ENCODE assay signal across 26 mouse cellular contexts in the genomic region with DNA sequence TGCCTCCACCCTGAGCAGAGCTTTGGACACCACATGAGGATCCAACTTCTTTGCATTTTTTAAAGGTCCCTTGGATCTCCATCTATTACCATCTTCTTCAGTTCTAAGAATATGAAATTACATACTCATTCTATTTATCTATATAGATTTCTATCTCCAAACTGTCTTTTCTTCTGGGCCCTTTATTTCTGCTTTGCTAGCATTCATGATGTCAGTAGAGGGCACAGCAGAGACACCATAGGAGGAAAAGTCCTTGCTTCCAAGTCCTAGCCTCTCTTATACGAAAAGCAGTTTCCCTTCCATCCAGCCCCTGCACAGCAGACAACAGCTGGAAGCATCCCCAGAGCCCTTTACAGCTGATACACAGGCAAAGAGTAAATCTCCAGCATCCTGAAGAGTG.
DNase-seq lines count a peak whose midpoint lies in the region; ATAC-seq and TF ChIP-seq lines count a peak whose summit lies in the region.
"Had no signal": no experiment of that assay in that cellular context is flagged by ENCODE, and none has a peak within 500 bp of the region (broad histone marks: within the 10 kb centered on the region; RNA-seq: fewer than 3 reads in every experiment).

No protein-coding gene starts in this region.

- WGBS in embryonic facial prominence, embryonic 14.5 days = 33% methylated on average over 1 of the region's 1 CpGs
- 52% methylated on average over 1 of the region's 1 CpGs for WGBS in embryonic facial prominence, embryonic 10.5 days
- WGBS in heart, embryonic 12.5 days = 29% methylated on average over 1 of the region's 1 CpGs

- H3K9ac ChIP-seq in embryonic facial prominence, embryonic 14.5 days (ENCODE audit: low read depth, low read length) = no peak overlapping the region
- no peak overlapping the region; the same call in 1 of the 2 replicates for H3K9ac ChIP-seq in heart, embryonic 12.5 days
- H3K9ac ChIP-seq: hindbrain, embryonic 12.5 days; limb, embryonic 15.5 days; liver, embryonic 13.5 days; midbrain, embryonic 15.5 days had no signal

- TF ChIP-seq CTCF in left cerebral cortex, adult 2 months (IDR thresholded peaks at IDR 0.05) = peak; percentile 3; the same call in 1 of the 2 replicates

- peaks cover 26% of the 10 kb centered on the region for H3K4me1 ChIP-seq in embryonic facial prominence, embryonic 14.5 days (ENCODE audit: control insufficient read depth, insufficient read depth, low read length)
- H3K4me1 ChIP-seq in embryonic facial prominence, embryonic 10.5 days = peaks cover 57% of the 10 kb centered on the region
- H3K4me1 ChIP-seq in heart, embryonic 12.5 days (replicated peaks) = peaks cover 56% of the 10 kb centered on the region

- H3K4me2 ChIP-seq in embryonic facial prominence, embryonic 14.5 days (ENCODE audit: low read depth, low read length) = no peak overlapping the region
- no peak overlapping the region for H3K4me2 ChIP-seq in heart, embryonic 12.5 days
- H3K4me2 ChIP-seq: hindbrain, embryonic 12.5 days; limb, embryonic 15.5 days; liver, embryonic 13.5 days; midbrain, embryonic 15.5 days had no signal

- ATAC-seq in embryonic facial prominence, embryonic 14.5 days (ENCODE audit: low read depth) = no peak
- no peak for ATAC-seq in heart, embryonic 12.5 days (ENCODE audit: insufficient number of reproducible peaks, low FRiP score)
- ATAC-seq: forebrain, embryonic 14.5 days; hindbrain, postnatal 0 days; intestine, embryonic 16.5 days; midbrain, embryonic 15.5 days had no signal

- no peaks in the 10 kb centered on the region for H3K9me3 ChIP-seq in embryonic facial prominence, embryonic 14.5 days (ENCODE audit: control insufficient read depth, low read length)
- H3K9me3 ChIP-seq in embryonic facial prominence, embryonic 10.5 days = no peaks in the 10 kb centered on the region
- H3K9me3 ChIP-seq in heart, embryonic 12.5 days (replicated peaks) = no peaks in the 10 kb centered on the region
- H3K9me3 ChIP-seq: hindbrain, embryonic 12.5 days; limb, embryonic 10.5 days; limb, embryonic 15.5 days; liver, embryonic 13.5 days; midbrain, embryonic 15.5 days had no signal

- no peaks in the 10 kb centered on the region for H3K27me3 ChIP-seq in embryonic facial prominence, embryonic 14.5 days (replicated peaks; ENCODE audit: control insufficient read depth, insufficient read depth, low read length)
- H3K27me3 ChIP-seq in embryonic facial prominence, embryonic 10.5 days (replicated peaks; ENCODE audit: low read depth, poor library complexity, severe bottlenecking) = no peaks in the 10 kb centered on the region
- no peaks in the 10 kb centered on the region for H3K27me3 ChIP-seq in heart, embryonic 12.5 days (replicated peaks)
- H3K27me3 ChIP-seq: hindbrain, embryonic 12.5 days; limb, embryonic 15.5 days; liver, embryonic 13.5 days; midbrain, embryonic 15.5 days had no signal

- H3K36me3 ChIP-seq in embryonic facial prominence, embryonic 14.5 days (ENCODE audit: control insufficient read depth, insufficient read depth, low read length) = no peaks in the 10 kb centered on the region
- H3K36me3 ChIP-seq in embryonic facial prominence, embryonic 10.5 days (replicated peaks) = no peaks in the 10 kb centered on the region
- no peaks in the 10 kb centered on the region for H3K36me3 ChIP-seq in heart, embryonic 12.5 days
- H3K36me3 ChIP-seq: hindbrain, embryonic 12.5 days; limb, embryonic 10.5 days; limb, embryonic 15.5 days; liver, embryonic 13.5 days; midbrain, embryonic 15.5 days had no signal

- H3K4me3 ChIP-seq in embryonic facial prominence, embryonic 14.5 days (ENCODE audit: low read depth, low read length) = no peak overlapping the region
- no peak overlapping the region for H3K4me3 ChIP-seq in embryonic facial prominence, embryonic 10.5 days
- no peak overlapping the region for H3K4me3 ChIP-seq in heart, embryonic 12.5 days
- H3K4me3 ChIP-seq in left cerebral cortex, adult 2 months = no peak overlapping the region
- H3K4me3 ChIP-seq: hindbrain, embryonic 12.5 days; limb, embryonic 10.5 days; limb, embryonic 15.5 days; liver, embryonic 13.5 days; midbrain, embryonic 15.5 days had no signal

- peak; percentile 34 for DNase-seq in embryonic facial prominence, embryonic 14.5 days (ENCODE audit: low spot score)
- no peak for DNase-seq in embryonic facial prominence, embryonic 10.5 days (ENCODE audit: low spot score)
- DNase-seq in heart, adult 9 months (ENCODE audit: low spot score in 2 of 2) = no peak
- no peak for DNase-seq in left cerebral cortex, adult 2 months (ENCODE audit: extremely low spot score in 1 of 2, low spot score in 2 of 2)
- DNase-seq in left cerebral cortex, postnatal 4 days = no peak
- no peak for DNase-seq in B cell, adult 2 months
- DNase-seq: adrenal gland, postnatal 25 days; cerebellum, adult 18-20 months; cerebellum, postnatal 14 days; gastrocnemius, postnatal 36 days; kidney, postnatal 25 days; liver, embryonic 13.5 days; lung, adult 18-20 months; lung, postnatal 10 days; right cerebral cortex, adult 18-20 months; spleen, adult 18-20 months; thymus, adult 18-20 months; thymus, postnatal 25 days had no signal

- H3K27ac ChIP-seq in embryonic facial prominence, embryonic 14.5 days (replicated peaks; ENCODE audit: low read depth, low read length) = no peak overlapping the region
- no peak overlapping the region for H3K27ac ChIP-seq in embryonic facial prominence, embryonic 10.5 days (replicated peaks)
- H3K27ac ChIP-seq in heart, embryonic 12.5 days (ENCODE audit: poor library complexity, severe bottlenecking) = peak overlapping the region; percentile 12; the same call in 1 of the 2 replicates
- H3K27ac ChIP-seq in left cerebral cortex, adult 2 months = no peak overlapping the region
- H3K27ac ChIP-seq: hindbrain, embryonic 12.5 days; hindbrain, postnatal 0 days; limb, embryonic 10.5 days; limb, embryonic 15.5 days; liver, embryonic 13.5 days; midbrain, embryonic 15.5 days had no signal

- intact Hi-C loops in left cerebral cortex, adult 2 months (cut with DNase I) = no loop called here
- intact Hi-C loops in left cerebral cortex, postnatal 4 days (cut with DNase I) = no loop called here
